In the genomic region with DNA sequence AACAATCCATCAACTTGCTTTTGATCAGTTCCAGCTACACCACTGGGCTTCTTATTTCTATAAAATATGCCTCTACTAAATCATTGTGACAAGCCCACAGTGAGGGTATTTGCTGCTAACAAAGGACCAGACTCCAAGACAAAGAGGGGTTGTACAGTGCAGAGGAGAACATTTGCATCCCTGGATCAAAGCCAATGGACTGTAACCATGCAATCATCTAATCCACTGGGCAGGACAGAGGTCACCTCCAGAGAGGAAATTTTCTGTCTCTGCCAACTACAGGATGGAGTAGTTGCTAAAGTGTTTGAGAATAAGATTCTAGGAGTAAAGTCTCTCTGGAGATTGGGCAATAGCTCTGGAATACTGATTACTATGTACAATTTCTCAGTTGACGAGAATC, we compare ENCODE assay signal across 14 mouse cellular contexts.
DNase-seq lines count a peak whose midpoint lies in the region; ATAC-seq and TF ChIP-seq lines count a peak whose summit lies in the region.
"Had no signal": no experiment of that assay in that cellular context is flagged by ENCODE, and none has a peak within 500 bp of the region (broad histone marks: within the 10 kb centered on the region; RNA-seq: fewer than 3 reads in every experiment).

No protein-coding gene starts in this region.

- H3K9ac ChIP-seq in hindbrain, embryonic 12.5 days: no peak overlapping the region
- H3K9ac ChIP-seq in neural tube, embryonic 12.5 days: no peak overlapping the region
- H3K9ac ChIP-seq: embryonic facial prominence, embryonic 12.5 days; intestine, embryonic 15.5 days; limb, embryonic 13.5 days had no signal

- H3K36me3 ChIP-seq in hindbrain, embryonic 12.5 days: no peaks in the 10 kb centered on the region
- no peaks in the 10 kb centered on the region for H3K36me3 ChIP-seq in neural tube, embryonic 12.5 days
- H3K36me3 ChIP-seq: embryonic facial prominence, embryonic 12.5 days; G1E; intestine, embryonic 15.5 days; limb, embryonic 13.5 days had no signal

- ATAC-seq in hindbrain, embryonic 12.5 days (ENCODE audit: low FRiP score): peak; percentile 97
- ATAC-seq in neural tube, embryonic 12.5 days (ENCODE audit: low FRiP score, low read depth): peak; percentile 96
- ATAC-seq: intestine, embryonic 15.5 days; lung, postnatal 0 days had no signal

- no peaks in the 10 kb centered on the region for H3K27me3 ChIP-seq in hindbrain, embryonic 12.5 days
- H3K27me3 ChIP-seq in neural tube, embryonic 12.5 days (replicated peaks): no peaks in the 10 kb centered on the region
- H3K27me3 ChIP-seq: embryonic facial prominence, embryonic 12.5 days; intestine, embryonic 15.5 days; limb, embryonic 13.5 days had no signal

- H3K4me2 ChIP-seq in hindbrain, embryonic 12.5 days (replicated peaks): no peak overlapping the region
- H3K4me2 ChIP-seq in neural tube, embryonic 12.5 days (replicated peaks): no peak overlapping the region
- H3K4me2 ChIP-seq: embryonic facial prominence, embryonic 12.5 days; intestine, embryonic 15.5 days; limb, embryonic 13.5 days had no signal

- WGBS in hindbrain, embryonic 12.5 days: 55% methylated on average over 1 of the region's 1 CpGs
- 83% methylated on average over 1 of the region's 1 CpGs for WGBS in neural tube, embryonic 12.5 days

- 0 out of 2 replicates have a peak overlapping the region, but pooled peaks have one; percentile 17 for H3K27ac ChIP-seq in hindbrain, embryonic 12.5 days
- no peak overlapping the region for H3K27ac ChIP-seq in neural tube, embryonic 12.5 days
- H3K27ac ChIP-seq: embryonic facial prominence, embryonic 12.5 days; intestine, embryonic 15.5 days; limb, embryonic 13.5 days had no signal

- DNase-seq in embryo, embryonic 10 days (ENCODE audit: low spot score): peak; percentile 12
- DNase-seq in embryo, embryonic 9.5 days (ENCODE audit: extremely low spot score): no peak
- peak; percentile 90 for DNase-seq in brain, embryonic 14.5 days (ENCODE audit: low read depth)
- no peak for DNase-seq in thymus, postnatal 25 days
- no peak for DNase-seq in layer of hippocampus, postnatal 25 days (ENCODE audit: extremely low spot score in 1 of 2, low spot score in 1 of 2)
- DNase-seq in yolk sac, embryonic 10.5 days (ENCODE audit: low spot score): no peak
- DNase-seq: layer of hippocampus, adult 9-11 months had no signal

- no peak for TF ChIP-seq CTCF in brain, embryonic 14.5 days (IDR thresholded peaks at IDR 0.05; ENCODE audit: borderline replicate concordance, extremely low read depth, insufficient read depth, insufficient read length)

- no peaks in the 10 kb centered on the region for H3K9me3 ChIP-seq in hindbrain, embryonic 12.5 days (replicated peaks)
- H3K9me3 ChIP-seq in neural tube, embryonic 12.5 days: no peaks in the 10 kb centered on the region
- H3K9me3 ChIP-seq: embryonic facial prominence, embryonic 12.5 days; G1E; intestine, embryonic 15.5 days; limb, embryonic 13.5 days had no signal

- H3K4me1 ChIP-seq in hindbrain, embryonic 12.5 days: no peaks in the 10 kb centered on the region
- H3K4me1 ChIP-seq in neural tube, embryonic 12.5 days: no peaks in the 10 kb centered on the region
- H3K4me1 ChIP-seq: embryonic facial prominence, embryonic 12.5 days; intestine, embryonic 15.5 days had no signal

- TF ChIP-seq POLR2A in brain, embryonic 14.5 days (IDR thresholded peaks at IDR 0.05; ENCODE audit: borderline replicate concordance, extremely low read depth, insufficient read depth, insufficient read length, poor library complexity, severe bottlenecking): no peak

- H3K4me3 ChIP-seq in hindbrain, embryonic 12.5 days: no peak overlapping the region
- no peak overlapping the region for H3K4me3 ChIP-seq in neural tube, embryonic 12.5 days
- H3K4me3 ChIP-seq: embryonic facial prominence, embryonic 12.5 days; intestine, embryonic 15.5 days; limb, embryonic 13.5 days had no signal

Comparison
In these comparisons a context has a peak if more than half of its experiments do, and no peak if none do; other contexts are left out.
1. DNase-seq: peak in embryo, embryonic 10 days (single experiment) and brain, embryonic 14.5 days (single experiment); none in embryo, embryonic 9.5 days (single experiment), thymus, postnatal 25 days (single experiment), layer of hippocampus, postnatal 25 days (0 of 2) and yolk sac, embryonic 10.5 days (single experiment).